Mouse (Mus musculus): ENCODE measurements around the gene Setd1a.

Gene Setd1a

DNA sequence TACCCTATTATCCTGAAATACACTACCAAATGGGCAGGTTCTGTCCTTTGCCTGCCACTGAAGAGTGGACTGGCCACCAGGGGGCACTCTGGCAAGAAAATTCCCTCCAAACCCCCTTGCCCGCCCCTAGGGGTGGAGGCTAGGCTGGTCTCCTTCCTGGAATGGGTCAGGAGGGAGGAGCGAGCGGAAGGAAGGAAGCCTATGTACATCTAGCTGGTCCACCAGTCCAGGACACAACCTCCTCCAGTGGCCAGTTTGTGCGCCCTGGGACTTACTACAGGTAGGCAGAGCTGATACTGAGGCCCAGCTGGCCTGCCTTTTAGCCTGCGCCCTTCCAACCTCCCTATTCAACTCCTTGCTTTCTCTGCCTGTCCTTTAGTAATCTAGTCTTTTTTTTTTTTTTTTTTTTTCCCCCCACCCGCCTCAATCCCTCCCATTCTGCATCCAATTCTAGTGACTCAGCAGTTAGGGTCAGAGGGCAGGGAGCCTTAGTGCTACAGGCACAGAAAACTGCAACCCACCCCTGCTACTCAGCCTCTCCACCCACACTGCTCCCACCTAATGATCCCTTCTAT is 24.1 kb downstream of the Setd1a start, which contains the start of gene Hsd3b7:
Gene Hsd3b7, plus strand, starts transcription at position 170 of the 575 bp plus-strand sequence.
- peak; percentile 88 for DNase-seq (ENCODE audit: low spot score)

DNA sequence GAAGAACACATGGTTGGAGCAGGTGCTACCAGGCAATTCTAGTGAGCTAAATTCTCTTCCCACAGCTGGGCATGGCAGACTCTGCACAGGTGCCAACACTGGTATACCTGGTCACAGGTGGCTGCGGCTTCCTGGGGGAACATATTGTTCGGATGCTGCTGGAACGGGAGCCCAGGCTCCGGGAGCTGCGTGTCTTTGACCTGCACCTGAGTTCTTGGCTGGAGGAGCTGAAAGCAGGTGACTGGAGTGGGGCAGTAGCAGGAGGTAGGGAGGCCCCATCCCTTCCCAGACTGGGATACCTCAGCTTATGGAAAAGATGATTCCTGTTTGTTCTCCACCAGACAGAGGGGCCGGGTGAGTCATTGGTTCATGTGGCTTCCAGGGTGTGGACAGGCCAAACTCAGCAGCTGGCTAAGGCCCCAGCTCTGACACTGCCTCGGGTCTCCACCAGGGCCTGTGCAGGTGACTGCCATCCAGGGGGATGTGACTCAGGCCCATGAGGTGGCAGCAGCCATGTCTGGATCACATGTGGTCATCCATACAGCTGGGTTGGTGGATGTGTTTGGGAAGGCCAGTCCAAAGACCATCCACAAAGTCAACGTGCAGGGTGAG is 24.6 kb downstream of the Setd1a start:
- DNase-seq (ENCODE audit: low spot score) = no peak

DNA sequence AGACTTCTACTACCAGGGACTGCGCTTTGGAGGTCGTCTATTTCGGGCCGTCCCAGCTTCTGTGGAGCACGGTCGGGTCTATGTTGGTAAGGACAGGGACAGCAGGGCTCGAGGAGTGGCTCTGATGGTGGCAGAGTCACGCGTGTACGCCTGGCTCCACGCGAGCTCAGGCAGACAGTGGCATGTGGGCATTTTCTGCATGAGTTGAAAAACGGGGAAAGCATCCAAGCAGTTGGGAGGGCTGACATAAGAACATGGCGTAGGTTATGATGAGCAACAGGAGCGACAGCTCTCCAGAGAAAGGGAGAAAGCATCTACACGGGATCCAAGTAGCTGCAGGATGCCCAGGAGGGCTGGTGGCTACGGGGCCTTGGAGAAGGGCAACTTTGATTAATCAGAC is 25.8 kb downstream of the Setd1a start:
- DNase-seq (ENCODE audit: low spot score) = no peak

DNA sequence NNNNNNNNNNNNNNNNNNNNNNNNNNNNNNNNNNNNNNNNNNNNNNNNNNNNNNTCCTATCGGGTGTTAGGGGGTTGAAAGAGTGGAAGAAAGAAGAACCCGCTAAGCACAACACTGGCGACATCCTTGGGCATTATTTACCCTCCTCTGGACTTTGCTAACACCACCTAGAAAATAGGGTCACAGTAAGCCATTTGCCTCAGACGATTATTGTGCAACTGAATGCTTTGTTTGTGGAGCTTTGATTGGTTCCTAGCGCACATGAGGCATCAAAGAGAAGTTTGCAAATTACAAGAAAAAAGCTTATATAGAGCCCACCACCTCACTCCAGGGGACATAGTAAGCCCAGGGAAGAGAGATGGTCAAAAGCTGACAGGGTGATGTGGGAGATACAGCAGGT is 32.4 kb downstream of the Setd1a start:
- no peak for DNase-seq (ENCODE audit: low spot score)

DNA sequence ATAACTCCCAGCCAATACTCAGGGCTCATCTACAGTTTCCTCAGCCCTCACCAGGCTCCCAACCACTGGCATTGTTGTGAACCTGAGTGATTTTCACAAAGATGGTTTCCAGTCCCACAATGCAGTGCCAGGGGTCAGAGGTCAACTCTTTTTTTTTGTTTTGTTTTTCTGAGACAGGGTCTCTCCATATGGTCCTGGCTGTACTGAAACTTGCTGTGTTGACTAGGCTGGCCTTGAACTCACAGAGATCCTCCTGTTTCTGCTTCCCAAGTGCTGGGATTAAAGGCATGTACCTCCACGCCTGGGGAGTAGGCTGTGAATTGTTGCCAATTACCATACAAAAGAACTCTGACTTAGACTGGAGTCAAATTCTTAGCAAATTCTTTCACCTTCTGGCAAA is 33.4 kb downstream of the Setd1a start:
- DNase-seq (ENCODE audit: low spot score) = no peak

DNA sequence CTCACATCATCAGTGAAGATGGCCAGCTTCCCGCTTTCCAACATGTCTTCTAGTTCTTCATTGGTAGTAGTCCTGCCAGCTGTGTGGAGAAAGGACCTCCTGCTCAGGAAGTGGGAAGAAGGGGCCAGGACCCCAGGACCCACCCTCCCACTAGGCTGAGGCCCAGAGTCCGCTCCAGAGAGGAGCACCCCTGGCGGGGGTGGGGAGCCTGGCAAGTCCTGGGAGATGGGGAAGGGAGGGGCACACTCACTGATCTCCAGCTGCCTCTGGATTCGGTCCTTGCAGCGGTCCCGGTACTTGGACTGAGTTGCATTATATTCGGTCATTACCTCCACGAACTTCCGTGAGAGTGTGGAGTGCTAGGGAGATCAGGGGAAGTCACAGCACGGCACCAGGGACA is 34.2 kb downstream of the Setd1a start:
- no peak for DNase-seq (ENCODE audit: low spot score)

DNA sequence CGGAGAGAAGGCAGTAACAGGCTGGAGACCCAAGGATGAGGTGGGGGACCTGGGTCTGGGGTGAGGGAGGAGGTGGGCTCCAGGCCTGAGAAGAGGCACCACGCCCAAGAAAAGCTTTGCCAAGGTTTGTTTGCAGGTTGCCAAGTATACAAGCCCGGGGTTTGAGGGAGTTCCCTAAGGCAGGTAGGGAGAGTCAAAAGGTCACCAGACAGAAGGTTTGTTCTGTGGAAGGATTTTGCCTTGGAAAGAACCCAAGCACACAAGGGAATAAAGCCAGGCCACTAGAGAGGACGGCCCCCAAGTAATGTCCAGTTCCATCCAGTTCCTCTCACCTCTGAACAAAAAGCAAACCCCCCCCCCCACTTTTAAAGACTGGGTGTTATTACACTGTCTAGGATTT is 34.8 kb downstream of the Setd1a start:
- DNase-seq (ENCODE audit: low spot score) = no peak

DNA sequence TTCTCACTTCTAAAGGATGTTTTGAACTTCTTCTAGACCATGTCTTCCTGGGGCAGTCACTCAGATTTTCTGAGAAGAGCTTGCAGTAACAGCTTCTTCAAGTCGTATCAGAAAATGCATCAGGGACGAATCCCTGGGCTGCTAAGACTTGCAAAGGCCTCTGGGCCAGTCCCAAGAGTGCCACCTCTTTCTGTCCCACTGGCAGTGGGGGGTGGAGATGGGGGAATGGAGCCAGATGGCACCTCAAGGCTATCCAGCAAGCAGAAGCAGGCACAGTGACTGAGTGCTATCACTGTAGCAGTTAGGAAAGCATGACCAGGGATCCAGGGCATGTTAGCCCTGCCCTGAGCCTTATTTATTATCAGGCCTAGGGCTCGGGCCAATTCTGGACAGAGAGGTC is 35.8 kb downstream of the Setd1a start:
- DNase-seq (ENCODE audit: low spot score) = no peak

DNA sequence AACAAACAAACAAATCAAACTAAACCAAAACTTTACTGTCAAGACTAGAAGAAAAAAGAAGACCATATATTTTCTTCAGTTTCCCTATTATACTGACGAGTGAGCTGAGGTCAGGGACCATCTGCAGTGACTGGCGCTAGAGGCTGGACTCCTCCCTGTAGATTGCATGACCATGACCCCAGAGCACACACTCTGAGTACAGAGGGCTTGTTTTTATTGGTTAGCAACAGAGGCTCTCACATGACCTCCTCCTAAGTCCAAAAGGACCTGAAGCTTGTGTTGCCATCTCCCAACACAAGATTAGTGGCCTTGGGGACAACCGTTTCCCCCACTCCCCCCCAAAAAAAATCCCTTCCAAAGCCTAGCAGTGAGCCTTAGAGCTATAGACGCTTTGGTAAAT is 37.4 kb downstream of the Setd1a start:
- no peak for DNase-seq (ENCODE audit: low spot score)

DNA sequence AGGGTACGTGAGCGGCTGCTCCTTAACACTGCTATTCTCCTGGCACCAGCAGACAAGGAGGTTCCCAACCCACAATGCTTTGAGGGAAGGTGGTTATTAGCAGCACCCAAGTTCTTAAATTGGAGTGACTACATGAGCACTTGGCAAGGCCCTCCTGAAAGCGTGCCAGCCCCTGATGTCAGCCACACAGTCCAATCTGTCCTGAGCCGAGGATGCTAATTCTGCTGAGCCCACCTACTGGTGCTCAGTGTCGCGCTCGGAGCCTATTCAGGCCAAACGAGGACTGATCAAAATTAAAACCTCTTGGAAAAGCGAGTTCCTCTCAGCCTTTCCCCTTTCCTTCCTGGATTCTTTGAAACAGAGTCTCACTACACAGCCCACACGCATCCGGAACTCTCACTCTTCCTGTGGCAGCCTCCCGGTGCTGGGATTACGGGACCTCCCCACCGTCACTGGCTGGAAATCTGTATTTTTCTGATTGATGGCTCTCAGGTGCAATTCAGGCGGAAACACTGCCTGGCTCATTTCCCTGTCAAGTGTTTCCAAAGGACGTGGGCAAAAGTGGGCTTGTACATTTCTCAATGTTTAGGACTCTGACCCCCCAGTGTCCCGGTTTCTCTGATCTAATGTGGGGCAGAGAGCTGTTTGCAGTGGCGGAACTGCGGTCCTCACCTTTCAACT is 37.9 kb downstream of the Setd1a start:
- no peak for DNase-seq (ENCODE audit: low spot score)

DNA sequence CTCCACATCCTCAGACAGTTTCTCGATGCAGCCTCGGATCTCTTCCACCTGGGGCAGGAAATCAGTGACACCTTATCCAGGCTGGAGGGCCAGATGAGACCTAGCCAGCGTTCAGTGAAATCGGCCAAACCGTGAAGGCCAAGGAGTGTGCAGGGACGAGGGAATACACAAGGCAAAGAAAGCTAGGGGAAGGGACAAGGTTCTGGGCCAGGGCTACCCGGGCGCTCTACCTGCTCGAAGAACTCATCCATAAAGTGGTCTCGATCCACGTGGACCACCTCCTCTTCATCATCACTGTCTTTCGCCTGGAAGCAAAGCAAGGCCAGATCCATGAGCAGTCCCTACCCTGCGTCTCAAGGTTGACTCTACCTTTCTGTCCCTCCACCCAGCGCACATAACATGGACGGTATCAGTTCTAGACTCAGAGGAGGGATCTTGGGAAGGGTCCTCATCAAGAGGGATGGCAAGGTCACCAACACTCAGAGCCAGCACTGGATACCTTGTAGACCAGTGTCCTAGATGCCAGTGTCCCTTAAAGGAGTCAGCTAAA is 38.7 kb downstream of the Setd1a start:
- DNase-seq (ENCODE audit: low spot score) = no peak

DNA sequence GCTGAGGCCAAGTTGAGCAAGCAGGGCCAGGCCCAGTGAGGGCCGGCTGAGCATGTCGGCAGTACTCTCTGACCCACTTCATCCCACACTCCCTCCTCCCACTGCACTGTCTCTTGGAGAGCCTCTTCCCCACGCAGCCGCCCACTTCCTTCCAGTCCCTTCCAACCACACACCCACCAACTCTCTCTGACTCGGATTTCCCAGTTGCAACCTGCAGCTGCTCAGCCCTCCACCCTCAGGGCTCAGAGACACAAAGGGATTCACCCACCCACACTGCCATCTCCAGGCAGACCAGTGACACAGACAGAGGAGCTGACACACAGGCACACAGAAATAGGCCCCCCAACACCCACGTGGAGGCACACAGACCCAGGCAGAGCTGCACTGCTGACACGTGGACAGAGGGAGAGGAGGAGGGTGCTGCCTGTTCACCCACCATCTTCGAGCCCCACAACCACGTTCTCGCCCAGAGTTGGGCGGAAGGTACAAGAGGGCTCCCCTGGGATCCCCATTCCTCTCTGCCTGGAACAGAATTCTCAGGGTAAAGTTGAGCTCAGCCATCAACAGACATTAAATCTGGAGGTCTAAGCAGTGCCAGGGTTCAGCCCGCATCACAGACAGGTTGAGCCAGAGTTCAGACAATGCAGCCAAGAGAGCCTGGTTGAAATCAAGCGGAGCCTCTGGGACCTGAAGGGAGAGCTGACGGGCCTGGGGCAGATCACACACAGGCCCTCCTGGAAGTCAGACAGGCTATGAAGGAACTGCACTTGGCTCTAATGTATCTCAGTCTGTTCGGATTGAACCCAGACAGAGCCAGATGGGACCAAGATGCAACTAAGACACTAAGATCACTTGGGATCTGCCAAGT is 39.7 kb downstream of the Setd1a start:
- DNase-seq (ENCODE audit: low spot score) = no peak

DNA sequence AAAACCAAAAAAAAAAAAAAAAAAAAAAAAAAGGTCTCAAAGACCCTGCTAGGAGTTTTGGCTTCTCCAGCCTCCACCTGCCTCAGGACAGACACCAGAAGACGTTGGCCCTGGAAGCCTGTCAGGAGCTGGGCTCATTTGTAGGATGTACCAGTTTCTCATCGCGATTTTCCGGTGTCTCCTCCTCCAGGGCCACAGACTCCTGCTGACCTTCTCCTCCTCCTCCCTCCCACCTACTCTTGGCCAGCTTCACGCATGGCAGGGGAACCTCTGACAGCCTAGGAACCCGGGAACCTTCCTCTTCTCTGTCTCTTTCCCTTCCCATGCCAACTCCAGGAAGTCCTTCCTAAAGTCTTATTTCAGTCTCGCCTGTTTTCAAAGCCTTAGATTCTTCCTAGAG is 40.6 kb downstream of the Setd1a start:
- no peak for DNase-seq (ENCODE audit: low spot score)

DNA sequence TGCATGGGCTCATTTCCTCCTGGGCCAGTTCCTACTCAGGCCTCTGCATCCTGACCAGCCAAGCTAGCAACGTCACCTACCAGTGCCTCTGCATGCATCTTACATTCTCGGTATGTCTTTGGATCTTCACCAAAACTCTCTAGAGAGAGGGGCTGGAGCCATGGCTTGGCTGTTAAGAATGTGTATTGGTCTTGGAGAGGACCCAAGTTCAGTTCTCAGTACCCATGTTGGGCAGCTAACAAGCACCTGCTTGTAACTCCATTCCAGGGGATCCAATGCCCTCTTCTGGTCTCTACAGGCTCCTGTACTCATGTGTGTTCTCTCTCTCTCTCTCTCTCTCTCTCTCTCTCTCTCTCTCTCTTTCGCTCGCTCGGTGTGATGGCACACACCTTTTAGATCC is 41.3 kb downstream of the Setd1a start:
- no peak for DNase-seq (ENCODE audit: low spot score)

DNA sequence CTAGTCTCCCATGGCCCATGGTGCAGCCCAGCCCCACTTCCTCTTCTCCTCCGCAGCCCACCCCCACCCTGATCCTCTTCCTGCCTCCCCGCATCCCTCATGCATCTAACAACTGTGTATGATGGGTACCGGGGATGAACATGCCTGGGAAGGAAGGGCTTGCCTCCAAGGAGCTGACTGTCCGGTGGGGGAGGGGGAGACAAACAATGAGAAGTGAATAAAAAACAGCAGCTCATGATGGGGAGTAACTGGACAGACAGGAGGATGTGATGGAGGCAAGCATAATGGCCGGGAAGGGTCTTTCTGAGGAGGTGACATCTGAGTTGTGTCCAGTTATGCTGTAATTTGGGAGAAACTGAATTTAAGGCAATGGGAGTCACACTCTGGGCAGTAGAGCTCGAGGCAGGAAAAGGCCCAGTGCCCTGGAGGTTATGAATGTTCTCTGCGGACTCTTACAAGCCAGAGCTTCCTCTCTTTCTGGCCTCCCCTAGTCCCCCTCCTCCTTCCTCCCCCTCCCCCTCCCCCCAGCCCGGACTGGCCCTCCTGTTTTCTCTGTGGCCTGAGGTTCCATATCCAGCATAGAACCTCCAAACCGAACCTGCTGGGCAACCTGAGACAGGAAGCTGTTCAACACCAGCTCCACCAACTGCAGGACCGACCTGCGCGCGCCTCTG is 44.5 kb downstream of the Setd1a start:
- DNase-seq (ENCODE audit: low spot score) = no peak

DNA sequence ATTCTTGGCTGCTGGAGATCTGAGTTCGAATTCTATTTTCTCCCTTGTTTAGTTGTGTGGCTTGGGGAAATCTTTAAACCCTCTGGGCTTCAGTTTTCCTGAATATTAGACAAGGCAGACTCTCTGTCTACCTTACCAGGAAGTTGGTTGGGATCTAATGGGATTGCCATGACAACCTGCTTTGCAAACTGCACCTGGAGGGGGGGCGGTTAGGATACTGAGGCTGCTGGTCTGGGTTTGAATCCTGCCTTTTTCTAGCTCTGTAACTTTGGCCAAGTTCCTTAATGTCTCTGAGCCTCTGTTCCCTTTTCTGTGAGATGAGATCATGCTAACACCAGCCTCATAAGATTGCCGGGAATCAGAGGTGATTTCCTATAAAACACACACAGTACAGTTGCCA is 46.0 kb downstream of the Setd1a start:
- no peak for DNase-seq (ENCODE audit: low spot score)

DNA sequence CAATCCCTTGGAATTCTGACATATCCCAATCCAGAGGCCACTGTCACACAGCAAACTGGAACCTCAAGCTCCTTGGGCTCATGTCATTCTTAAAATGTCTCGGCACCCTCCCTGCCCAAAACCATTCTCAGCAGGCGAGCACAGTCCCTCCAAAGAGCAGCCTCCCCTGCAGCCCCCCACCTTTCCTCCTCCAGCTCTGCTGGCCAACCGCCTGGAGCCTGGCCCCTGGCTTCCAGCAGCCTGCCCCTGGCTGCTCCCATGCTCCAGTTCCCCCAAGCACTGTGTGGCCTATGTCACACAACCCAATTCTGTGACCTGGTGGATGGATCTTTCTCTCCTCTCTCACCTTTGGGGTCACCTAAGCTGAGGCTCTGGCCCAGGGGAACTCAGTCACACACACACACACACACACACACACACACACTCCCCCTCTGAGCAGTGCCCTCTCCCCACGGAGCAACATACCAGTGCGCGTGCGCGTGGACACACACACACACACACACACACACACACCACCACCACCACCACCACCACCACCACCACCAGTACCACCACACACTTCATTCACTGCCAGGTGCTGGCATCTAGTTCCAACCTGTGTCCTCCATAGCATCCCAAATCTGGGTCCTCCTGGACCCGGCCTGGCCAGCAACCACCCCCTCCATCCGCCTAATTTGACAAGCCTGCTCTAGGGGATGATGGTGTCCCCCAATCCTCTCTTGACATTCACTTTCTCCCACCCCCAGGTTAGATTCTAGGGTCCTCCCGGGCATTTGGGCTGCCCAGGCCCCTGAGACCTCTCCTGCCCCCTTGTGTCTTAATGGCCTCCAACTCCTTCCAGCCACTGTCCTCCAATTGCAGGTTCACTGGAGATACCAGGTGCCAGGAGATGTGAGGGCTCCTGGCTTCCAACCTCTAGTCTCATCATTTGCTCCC is 47.0 kb downstream of the Setd1a start:
- DNase-seq (ENCODE audit: low spot score) = no peak

DNA sequence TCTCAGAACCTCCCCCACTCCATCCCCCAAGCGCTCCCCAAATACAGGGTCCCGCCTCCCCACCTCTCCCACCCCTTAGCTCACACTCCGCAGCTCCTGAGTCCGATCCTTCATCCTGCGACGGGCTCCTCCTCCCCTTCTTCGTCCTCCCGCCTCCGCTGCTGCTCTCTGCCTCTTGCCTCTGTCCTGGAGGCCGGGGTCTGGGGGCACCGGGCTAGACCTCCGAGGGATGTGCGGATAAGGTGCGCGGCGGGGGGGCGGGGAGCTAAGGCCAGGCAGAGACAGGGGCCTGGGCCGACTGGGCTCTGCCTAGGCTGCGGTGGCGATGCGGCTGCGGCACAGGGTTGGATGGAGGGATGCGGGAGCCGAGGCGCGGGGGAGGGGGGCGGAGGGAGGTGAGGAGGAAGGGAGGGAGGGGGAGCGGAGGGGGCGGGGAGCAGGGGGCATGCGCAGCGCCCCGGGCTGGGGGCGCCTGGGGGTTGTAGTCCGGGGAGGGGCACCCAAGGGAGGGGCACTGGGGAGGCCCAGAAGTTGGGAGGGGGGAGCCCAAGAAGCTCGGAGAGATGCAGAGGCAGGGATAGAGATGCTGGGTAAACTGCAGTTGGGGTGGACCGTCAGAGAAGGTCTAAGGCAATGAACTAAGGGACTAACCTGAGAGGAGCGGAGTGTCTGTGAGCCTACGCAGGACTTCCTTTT is 47.9 kb downstream of the Setd1a start, which contains the start of the genes Stx4a and Stx1b:
Gene Stx4a, plus strand, starts transcription at position 119 of the 696 bp plus-strand sequence.
Gene Stx1b, minus strand, starts transcription at position 374 of the 696 bp plus-strand sequence.
- DNase-seq (ENCODE audit: low spot score) = no peak

DNA sequence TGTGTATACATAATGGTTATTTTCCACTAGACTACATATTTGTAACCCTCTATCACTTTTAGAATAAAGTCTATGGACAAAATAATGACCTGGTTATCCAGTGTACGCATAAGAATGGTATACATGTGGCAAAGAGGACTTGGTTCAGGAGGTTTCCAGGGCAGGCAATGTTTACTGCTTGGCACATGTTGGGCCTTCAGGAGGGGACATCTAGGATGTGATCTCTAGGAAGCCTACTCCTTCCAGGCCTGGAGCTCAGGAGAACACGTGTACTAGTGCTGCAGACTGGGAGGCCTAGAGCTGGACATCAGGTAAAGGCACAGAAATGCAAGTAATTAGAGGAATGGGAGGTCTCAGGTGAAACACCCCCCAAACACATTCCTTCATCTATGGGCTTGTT is 59.1 kb downstream of the Setd1a start:
- DNase-seq (ENCODE audit: low spot score) = no peak

DNA sequence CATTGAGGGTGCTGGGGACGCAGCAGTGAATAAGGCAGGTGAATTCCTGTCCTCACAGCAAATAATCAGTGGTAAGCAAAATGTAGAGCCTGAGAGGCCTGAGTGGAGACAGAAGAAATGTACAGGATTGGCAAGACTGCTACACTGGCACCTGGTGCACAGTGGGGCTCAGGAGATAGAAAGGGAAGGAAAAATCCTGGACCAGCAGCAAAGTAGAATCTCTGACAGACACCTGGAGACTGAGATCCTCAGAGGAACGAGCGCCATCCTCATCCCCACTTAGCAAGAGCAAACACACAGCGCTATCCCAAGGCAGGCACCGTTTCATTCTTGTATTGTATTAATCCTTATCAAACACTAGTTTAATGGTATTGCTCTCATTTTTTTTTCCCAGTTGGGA is 61.0 kb downstream of the Setd1a start:
- DNase-seq (ENCODE audit: low spot score) = no peak

Data from ovary, adult 18-20 months (tissue).